Mouse (Mus musculus) midbrain, embryonic 14.5 days (tissue): Measurements from ENCODE around the gene Ier5. TPM values are rescaled to one million over a fixed set of nuclear protein-coding genes. Genes with fewer than 3 reads are reported as not detected.

Experiments used
- ATAC-seq: fragments of 200-750 bp; cut with Nextera tagmentation; 2 replicates; pipeline ENCODE4 v1.8.0; 2017; ENCODE audit warnings: moderate number of reproducible peaks, moderate library complexity; ENCODE audit not compliant: low FRiP score, low TSS enrichment
- DNase-seq: peaks from one replicate; pipeline ENCODE4 v3.0.0-alpha.2; 2015
- H3K27ac ChIP-seq: fragments of 300-500 bp; sonication (generic); replicated peaks from 2 replicates; pipeline ENCODE4 v1.5.1; 2014; ENCODE audit warnings: mild to moderate bottlenecking, low read depth, low read length, moderate library complexity
- H3K27me3 ChIP-seq: fragments of 300-500 bp; sonication (generic); 2 replicates; pipeline ENCODE4 v1.6.1; 2014; ENCODE audit warnings: low read length, control low read depth, mixed read lengths; ENCODE audit not compliant: control insufficient read depth, insufficient read depth
- H3K36me3 ChIP-seq: fragments of 300-500 bp; sonication (generic); 2 replicates; pipeline ENCODE4 v1.6.1; 2014; ENCODE audit warnings: low read length, control low read depth; ENCODE audit not compliant: control insufficient read depth, insufficient read depth
- H3K4me1 ChIP-seq: fragments of 300-500 bp; sonication (generic); 2 replicates; pipeline ENCODE4 v1.6.1; 2014; ENCODE audit warnings: mild to moderate bottlenecking, antibody characterized with exemption, low read length, control low read depth; ENCODE audit not compliant: control insufficient read depth, insufficient read depth
- H3K4me2 ChIP-seq: fragments of 300-500 bp; sonication (generic); 2 replicates; pipeline ENCODE4 v1.6.1; 2014; ENCODE audit warnings: mild to moderate bottlenecking, low read length, moderate library complexity
- H3K4me3 ChIP-seq: fragments of 300-500 bp; sonication (generic); replicated peaks from 2 replicates; pipeline ENCODE4 v1.5.1; 2014; ENCODE audit warnings: low read depth, low read length
- H3K9ac ChIP-seq: fragments of 300-500 bp; sonication (generic); replicated peaks from 2 replicates; pipeline ENCODE4 v1.6.1; 2014; ENCODE audit warnings: mild to moderate bottlenecking, low read length, moderate library complexity
- H3K9me3 ChIP-seq: fragments of 300-500 bp; sonication (generic); 2 replicates; pipeline ENCODE4 v1.6.1; 2016; ENCODE audit warnings: low read length, control low read depth, mixed read lengths; ENCODE audit not compliant: control insufficient read depth
- WGBS: fragments of 180-500 bp; shearing (Covaris S2); extraction: QIAGEN DNeasy Blood & Tissue Kit; methylation state at CpG from one replicate; pipeline ENCODE4 v1.1.7; 2014; 5-methylcytosine and 5-hydroxymethylcytosine counted together
- polyA plus RNA-seq: library from polyadenylated mRNA; unstranded; fragments of >200 nt; fragmentation: Nextera tagmentation; extraction: Ambion mirVana; gene quantifications from 2 replicates; pipeline ENCODE4 v1.2.1, GENCODE M21; 2014

The Ier5 gene
- polyA plus RNA-seq, 1 experiment from 2014 or later: 13.4 TPM

GRCm38 (mm10) chr1:155124397-155124796, 25.0 kb upstream of the Ier5 start:
- Histone ChIP-seq H3K4me3 (no peak overlapping the region), H3K9me3 (no peaks in the 10 kb centered on the region), H3K4me2 (no peak overlapping the region), H3K27ac (no peak overlapping the region), H3K4me1 (no peaks in the 10 kb centered on the region), H3K27me3 (no peaks in the 10 kb centered on the region), H3K9ac (no peak overlapping the region), H3K36me3 (no peaks in the 10 kb centered on the region)
- 93% methylated on average over 5 of the region's 5 CpGs for WGBS
- no peak for DNase-seq
- ATAC-seq: no peak

GRCm38 (mm10) chr1:155121977-155122939, 22.8 kb upstream of the Ier5 start:
- Histone ChIP-seq H3K9me3 (no peaks in the 10 kb centered on the region), H3K4me2 (no peak overlapping the region), H3K27ac (no peak overlapping the region), H3K36me3 (no peaks in the 10 kb centered on the region), H3K27me3 (no peaks in the 10 kb centered on the region), H3K4me1 (no peaks in the 10 kb centered on the region), H3K9ac (no peak overlapping the region), H3K4me3 (no peak overlapping the region)
- WGBS: 85% methylated on average over 21 of the region's 21 CpGs
- DNase-seq: no peak
- ATAC-seq: no peak

- Histone ChIP-seq H3K9ac (no peak overlapping the region), H3K27me3 (no peaks in the 10 kb centered on the region), H3K4me2 (no peak overlapping the region), H3K4me3 (no peak overlapping the region), H3K27ac (no peak overlapping the region), H3K9me3 (no peaks in the 10 kb centered on the region), H3K4me1 (no peaks in the 10 kb centered on the region), H3K36me3 (no peaks in the 10 kb centered on the region)
- DNase-seq (no peak), ATAC-seq (no peak)
- WGBS: 91% methylated on average over 1 of the region's 1 CpGs
Measured at GRCm38 (mm10) chr1:155119719-155120118, 20.3 kb upstream of the Ier5 start.

GRCm38 (mm10) chr1:155113946-155114345, 14.5 kb upstream of the Ier5 start:
- DNase-seq (peak; percentile 60), ATAC-seq (no peak)
- H3K9ac ChIP-seq: no peak overlapping the region
- peaks cover 31% of the 10 kb centered on the region for H3K4me1 ChIP-seq
- no peaks in the 10 kb centered on the region for H3K27me3 ChIP-seq
- no peak overlapping the region for H3K27ac ChIP-seq
- H3K9me3 ChIP-seq: no peaks in the 10 kb centered on the region
- 10% methylated on average over 3 of the region's 3 CpGs for WGBS
- no peak overlapping the region for H3K4me3 ChIP-seq
- H3K4me2 ChIP-seq: no peak overlapping the region
- H3K36me3 ChIP-seq: no peaks in the 10 kb centered on the region

GRCm38 (mm10) chr1:155112875-155113274, 13.4 kb upstream of the Ier5 start:
- no peak for DNase-seq
- Histone ChIP-seq H3K27me3 (no peaks in the 10 kb centered on the region), H3K4me2 (no peak overlapping the region), H3K9me3 (no peaks in the 10 kb centered on the region), H3K4me1 (peaks cover 36% of the 10 kb centered on the region), H3K36me3 (no peaks in the 10 kb centered on the region), H3K9ac (no peak overlapping the region), H3K27ac (no peak overlapping the region), H3K4me3 (no peak overlapping the region)
- 96% methylated on average over 1 of the region's 1 CpGs for WGBS
- ATAC-seq: no peak

GRCm38 (mm10) chr1:155112118-155112517, 12.7 kb upstream of the Ier5 start:
- H3K9ac ChIP-seq: no peak overlapping the region
- H3K27ac ChIP-seq: no peak overlapping the region

GRCm38 (mm10) chr1:155111491-155111890, 12.1 kb upstream of the Ier5 start:
- Histone ChIP-seq H3K9me3 (no peaks in the 10 kb centered on the region), H3K4me1 (peaks cover 36% of the 10 kb centered on the region), H3K36me3 (no peaks in the 10 kb centered on the region), H3K4me3 (no peak overlapping the region), H3K9ac (no peak overlapping the region), H3K27me3 (no peaks in the 10 kb centered on the region), H3K4me2 (no peak overlapping the region), H3K27ac (peak overlapping the region; percentile 61; the same call in 1 of the 2 replicates)
- ATAC-seq (no peak), DNase-seq (peak; percentile 63)
- 6% methylated on average over 6 of the region's 6 CpGs for WGBS

More at GRCm38 (mm10) chr1:155112118-155112517, 12.7 kb upstream of the Ier5 start:
- H3K4me3 ChIP-seq: no peak overlapping the region
- DNase-seq: no peak
- peaks cover 36% of the 10 kb centered on the region for H3K4me1 ChIP-seq
- H3K4me2 ChIP-seq: no peak overlapping the region
- no peaks in the 10 kb centered on the region for H3K9me3 ChIP-seq
- no peaks in the 10 kb centered on the region for H3K27me3 ChIP-seq
- ATAC-seq: no peak
- no peaks in the 10 kb centered on the region for H3K36me3 ChIP-seq
- WGBS: 34% methylated on average over 4 of the region's 4 CpGs

GRCm38 (mm10) chr1:155109387-155110350, 10.2 kb upstream of the Ier5 start:
- Histone ChIP-seq H3K9ac (peak overlapping the region; percentile 10; the same call in 1 of the 2 replicates), H3K36me3 (no peaks in the 10 kb centered on the region), H3K4me2 (peak overlapping the region; percentile 18), H3K9me3 (no peaks in the 10 kb centered on the region), H3K4me1 (peaks cover 36% of the 10 kb centered on the region), H3K27ac (peak overlapping the region; percentile 72), H3K27me3 (no peaks in the 10 kb centered on the region), H3K4me3 (no peak overlapping the region)
- ATAC-seq (no peak), DNase-seq (peak; percentile 59)
- 20% methylated on average over 18 of the region's 18 CpGs for WGBS
